Mouse (Mus musculus) hindbrain, embryonic 11.5 days (tissue): ENCODE measurements around the gene Unc93b1. TPM values are rescaled to one million over a fixed set of nuclear protein-coding genes. Genes with fewer than 3 reads are reported as not detected.

Source experiments
- ATAC-seq: fragments of 200-750 bp; cut with Nextera tagmentation; 2 replicates; pipeline ENCODE4 v1.8.0; 2017; ENCODE audit warnings: mild to moderate bottlenecking, moderate TSS enrichment, moderate library complexity; ENCODE audit not compliant: low FRiP score
- DNase-seq: peaks from one replicate; pipeline ENCODE4 v3.0.0-alpha.2; 2015; ENCODE audit warnings: low spot score
- H3K27ac ChIP-seq: fragments of 300-500 bp; sonication (generic); 2 replicates; pipeline ENCODE4 v1.5.1; 2014; ENCODE audit warnings: mild to moderate bottlenecking, low read depth, low read length
- H3K27me3 ChIP-seq: fragments of 300-500 bp; sonication (generic); 2 replicates; pipeline ENCODE4 v1.6.1; 2014; ENCODE audit warnings: mild to moderate bottlenecking, low read length, moderate library complexity, mixed read lengths; ENCODE audit not compliant: control insufficient read depth, insufficient read depth
- H3K36me3 ChIP-seq: fragments of 300-500 bp; sonication (generic); 2 replicates; pipeline ENCODE4 v1.6.1; 2014; ENCODE audit warnings: mild to moderate bottlenecking, low read length, moderate library complexity, mixed read lengths; ENCODE audit not compliant: control insufficient read depth, insufficient read depth
- H3K4me1 ChIP-seq: fragments of 300-500 bp; sonication (generic); replicated peaks from 2 replicates; pipeline ENCODE4 v1.6.1; 2014; ENCODE audit warnings: low read length, mixed read lengths; ENCODE audit not compliant: control insufficient read depth, insufficient read depth
- H3K4me2 ChIP-seq: fragments of 300-500 bp; sonication (generic); replicated peaks from 2 replicates; pipeline ENCODE4 v1.6.1; 2014; ENCODE audit warnings: mild to moderate bottlenecking, low read depth, low read length
- H3K4me3 ChIP-seq: fragments of 300-500 bp; sonication (generic); 2 replicates; pipeline ENCODE4 v1.5.1; 2014; ENCODE audit warnings: low read depth, low read length
- H3K9ac ChIP-seq: fragments of 300-500 bp; sonication (generic); 2 replicates; pipeline ENCODE4 v1.6.1; 2014; ENCODE audit warnings: low read depth, low read length
- H3K9me3 ChIP-seq: fragments of 300-500 bp; sonication (generic); 2 replicates; pipeline ENCODE4 v1.6.1; 2016; ENCODE audit warnings: low read length; ENCODE audit not compliant: control insufficient read depth
- WGBS: fragments of 180-500 bp; shearing (Covaris S2); extraction: QIAGEN DNeasy Blood & Tissue Kit; methylation state at CpG from one replicate; pipeline ENCODE4 v1.1.7; 2014; 5-methylcytosine and 5-hydroxymethylcytosine counted together
- polyA plus RNA-seq: library from polyadenylated mRNA; unstranded; fragments of >200 nt; fragmentation: Nextera tagmentation; extraction: Ambion mirVana; gene quantifications from 2 replicates; pipeline ENCODE4 v1.2.1, GENCODE M21; 2014

Unc93b1 gene
- polyA plus RNA-seq, 1 experiment from 2014 or later, result 6.4 TPM

DNA sequence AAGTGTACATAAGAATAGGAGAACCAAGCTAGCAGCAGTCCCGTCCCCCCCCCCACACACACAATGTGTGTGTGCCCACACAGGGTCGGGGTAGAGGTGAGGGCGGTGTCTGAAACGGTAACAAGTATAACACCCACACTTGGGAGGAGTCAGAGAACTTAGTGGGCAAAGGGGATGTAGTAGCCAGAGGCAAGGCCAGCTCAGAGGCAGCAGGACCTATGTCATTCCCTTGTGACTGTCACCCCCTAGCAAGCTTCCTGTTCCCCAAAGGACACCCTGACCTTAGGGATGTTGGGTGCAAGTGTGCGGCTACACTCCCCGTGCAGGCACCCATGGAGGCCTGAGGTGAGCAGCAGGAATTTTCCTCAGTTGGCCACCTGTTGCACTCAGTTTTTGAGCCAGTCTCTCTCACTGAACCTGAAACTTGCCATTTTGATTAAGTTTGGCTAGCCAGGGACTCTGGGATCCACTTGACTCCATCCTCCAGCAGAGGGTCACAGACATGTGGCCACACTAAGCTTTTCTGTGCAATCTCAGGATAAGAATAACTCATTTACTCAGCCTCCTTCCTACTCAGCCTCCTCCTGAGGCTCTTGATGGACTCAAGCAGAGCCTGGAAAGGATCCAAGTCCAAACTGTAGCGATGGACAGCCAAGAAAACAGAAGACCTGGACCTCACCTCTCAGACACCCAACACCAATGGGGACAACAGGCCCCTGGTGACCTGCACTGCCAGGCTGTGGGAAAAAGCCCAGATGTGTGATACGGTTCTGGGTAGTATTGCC lies 26.9 kb upstream of the Unc93b1 start:
- Histone ChIP-seq H3K36me3 (no peaks in the 10 kb centered on the region), H3K27ac (no peak overlapping the region), H3K9me3 (no peaks in the 10 kb centered on the region), H3K4me3 (no peak overlapping the region), H3K4me2 (no peak overlapping the region; the same call in 1 of the 2 replicates), H3K27me3 (0 out of 2 replicates have a peak, but pooled peaks cover 2% of the 10 kb centered on the region), H3K9ac (no peak overlapping the region), H3K4me1 (peaks cover 16% of the 10 kb centered on the region)
- ATAC-seq (no peak), DNase-seq (no peak)
- WGBS, result 83% methylated on average over 7 of the region's 8 CpGs

DNA sequence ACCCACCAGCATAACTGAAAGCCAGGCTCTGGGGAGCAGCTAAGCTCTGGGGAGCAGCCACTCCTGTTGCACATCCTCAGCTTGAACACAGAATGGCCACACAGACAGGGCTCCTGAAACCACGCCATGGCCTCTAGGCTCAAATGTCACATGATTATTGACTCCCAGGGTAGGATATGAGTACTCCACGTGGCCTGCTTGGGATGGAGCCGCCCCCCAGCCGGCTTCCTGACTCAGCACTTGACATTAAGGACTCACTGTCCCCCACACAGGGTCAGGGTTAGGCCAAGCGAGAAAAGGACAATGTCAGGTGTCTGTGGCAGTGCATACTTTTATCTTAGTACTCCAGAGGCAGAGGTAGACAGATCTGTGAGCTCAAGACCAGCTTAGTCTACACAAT lies 24.8 kb upstream of the Unc93b1 start:
- DNase-seq (no peak), ATAC-seq (no peak)

DNA sequence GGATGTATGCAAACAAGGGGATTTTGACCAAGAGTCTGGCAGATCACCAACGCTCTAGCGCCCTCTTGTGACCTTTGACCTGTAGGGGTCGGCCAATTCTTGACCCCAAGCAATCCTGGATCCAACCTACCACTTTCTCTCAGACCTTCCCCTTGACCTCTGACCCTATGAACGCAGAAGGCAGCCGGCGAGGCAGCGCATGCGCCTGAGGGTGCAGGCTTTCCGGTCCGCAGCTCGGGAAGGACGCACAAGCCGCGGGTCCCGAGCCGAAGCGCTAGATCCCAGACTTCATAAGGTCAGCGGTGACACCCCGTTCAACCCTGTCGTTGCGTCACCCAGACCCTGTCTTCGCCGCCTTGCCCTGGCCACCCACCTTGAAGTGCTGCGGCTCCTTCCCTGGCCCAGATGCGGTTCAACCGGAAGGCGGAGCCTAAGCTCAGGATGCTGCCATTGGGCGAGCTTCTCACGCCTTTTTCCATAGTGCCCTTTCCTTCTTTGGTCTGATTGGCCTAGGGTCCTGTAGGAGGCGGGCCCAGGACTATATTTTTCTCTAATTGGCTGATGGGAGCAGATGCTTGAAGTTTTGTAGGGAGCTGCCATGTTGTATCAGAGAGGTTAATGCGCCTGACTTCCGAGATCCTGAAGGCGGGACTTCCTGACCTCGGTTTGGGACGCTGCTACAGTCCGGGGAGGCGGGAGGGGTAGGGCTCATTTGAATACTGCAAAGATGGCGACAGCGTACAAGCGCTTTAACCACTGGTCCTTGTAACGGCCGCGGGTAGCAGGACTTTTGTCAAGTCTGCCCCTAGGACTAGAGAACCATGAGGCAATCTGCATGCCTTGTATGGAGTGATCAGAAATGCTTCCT lies 22.4 kb upstream of the Unc93b1 start, which contains the start of gene Ndufs8:
Gene Ndufs8 (minus strand): TSS at position 438 of the 868 bp plus-strand sequence.
- peak within 1 kb of the TSS; percentile 70 for H3K27ac ChIP-seq
- no peaks in the 10 kb centered on the region for H3K27me3 ChIP-seq
- no peaks in the 10 kb centered on the region for H3K36me3 ChIP-seq
- H3K4me2 ChIP-seq, result peak within 1 kb of the TSS; percentile 60
- WGBS, result under 1% methylated on average over 43 of the region's 43 CpGs
- DNase-seq (peak; percentile 94), ATAC-seq (peak; percentile 98)
- H3K4me1 ChIP-seq, result peaks cover 10% of the 10 kb centered on the region; the same call in 1 of the 2 replicates
- peak within 1 kb of the TSS; percentile 58 for H3K4me3 ChIP-seq
- H3K9me3 ChIP-seq, result no peaks in the 10 kb centered on the region
- H3K9ac ChIP-seq, result peak within 1 kb of the TSS; percentile 67

More for the DNA sequence above, 24.8 kb upstream of the Unc93b1 start:
- 0 out of 2 replicates have a peak, but pooled peaks cover 2% of the 10 kb centered on the region for H3K27me3 ChIP-seq
- H3K9ac ChIP-seq, result no peak overlapping the region
- WGBS, result 75% methylated on average over 5 of the region's 5 CpGs
- no peak overlapping the region for H3K4me3 ChIP-seq
- no peak overlapping the region for H3K4me2 ChIP-seq
- H3K9me3 ChIP-seq, result no peaks in the 10 kb centered on the region
- no peaks in the 10 kb centered on the region for H3K36me3 ChIP-seq
- H3K27ac ChIP-seq, result no peak overlapping the region
- peaks cover 19% of the 10 kb centered on the region for H3K4me1 ChIP-seq

DNA sequence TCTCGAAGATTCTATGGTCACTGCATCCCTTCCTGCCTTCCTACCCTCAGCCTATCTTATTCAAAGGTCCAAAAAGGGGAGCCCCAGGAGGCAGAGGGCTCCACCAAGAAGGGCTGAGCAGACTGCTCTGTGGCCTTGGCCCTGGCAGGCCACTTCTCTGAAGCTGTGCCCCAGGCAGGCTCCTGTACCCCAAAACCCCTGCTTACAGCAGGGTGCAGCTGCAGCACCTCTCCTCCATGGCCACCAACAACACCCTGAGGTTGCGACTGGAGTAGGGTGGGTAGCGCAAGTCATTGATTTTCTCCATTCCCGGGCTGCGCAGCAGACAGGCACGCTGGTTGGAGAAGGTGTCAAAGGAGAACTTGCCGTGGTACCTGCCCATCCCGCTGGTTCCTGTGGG lies 21.3 kb upstream of the Unc93b1 start:
- ATAC-seq (no peak), DNase-seq (no peak)
- no peak overlapping the region for H3K27ac ChIP-seq
- peaks cover 10% of the 10 kb centered on the region; the same call in 1 of the 2 replicates for H3K4me1 ChIP-seq
- H3K9me3 ChIP-seq, result no peaks in the 10 kb centered on the region
- no peaks in the 10 kb centered on the region for H3K36me3 ChIP-seq
- 89% methylated on average over 8 of the region's 8 CpGs for WGBS
- no peak overlapping the region; the same call in 1 of the 2 replicates for H3K9ac ChIP-seq
- peak overlapping the region; percentile 54; the same call in 1 of the 2 replicates for H3K4me3 ChIP-seq
- no peaks in the 10 kb centered on the region for H3K27me3 ChIP-seq
- peak overlapping the region; percentile 60 for H3K4me2 ChIP-seq

DNA sequence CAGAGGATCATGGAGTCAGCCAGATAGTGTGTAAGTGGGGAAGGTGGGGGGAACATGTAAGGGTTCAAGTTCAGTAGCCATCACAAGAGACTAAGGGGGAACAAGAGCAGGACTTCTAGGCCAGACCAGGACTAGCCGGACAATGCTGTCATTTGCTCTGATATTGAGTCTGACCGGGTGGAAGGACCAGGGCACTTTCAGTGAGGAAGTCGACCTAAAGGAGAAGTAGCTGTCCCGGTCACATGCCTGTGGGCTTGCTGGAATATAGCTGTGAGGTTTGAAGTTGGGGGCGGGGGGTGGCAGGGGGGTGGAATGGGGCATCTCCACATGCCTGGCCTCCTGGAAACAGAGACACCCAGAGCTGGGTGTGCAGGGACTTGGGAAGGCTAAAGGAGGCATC lies 20.5 kb upstream of the Unc93b1 start:
- Histone ChIP-seq H3K9ac (no peak overlapping the region), H3K4me2 (no peak overlapping the region), H3K4me3 (no peak overlapping the region), H3K9me3 (no peaks in the 10 kb centered on the region), H3K4me1 (peaks cover 10% of the 10 kb centered on the region; the same call in 1 of the 2 replicates), H3K27ac (no peak overlapping the region), H3K36me3 (no peaks in the 10 kb centered on the region), H3K27me3 (no peaks in the 10 kb centered on the region)
- ATAC-seq, result no peak
- WGBS, result 86% methylated on average over 5 of the region's 5 CpGs
- no peak for DNase-seq

DNA sequence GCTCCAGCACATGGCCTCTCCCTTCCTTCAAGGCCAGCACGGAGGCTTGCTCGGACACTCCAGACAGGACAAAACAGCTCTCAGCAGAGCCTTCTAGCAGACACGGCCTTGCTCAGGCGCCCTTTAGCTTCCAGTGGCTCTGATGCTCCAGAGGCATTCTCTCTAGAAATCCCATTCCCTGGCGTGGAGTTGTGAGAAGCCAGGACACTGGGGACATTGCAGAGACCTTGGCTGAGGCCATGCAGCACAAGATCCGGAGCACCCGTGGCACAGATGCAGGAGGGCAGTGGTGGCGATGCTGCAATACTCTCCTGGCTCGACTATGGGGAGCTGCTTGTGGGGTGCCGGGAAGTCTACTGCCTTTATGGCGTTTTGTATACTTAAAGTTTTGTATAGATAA lies 18.3 kb upstream of the Unc93b1 start:
- 78% methylated on average over 11 of the region's 11 CpGs for WGBS
- H3K36me3 ChIP-seq, result no peaks in the 10 kb centered on the region
- ATAC-seq, result no peak
- H3K4me3 ChIP-seq, result no peak overlapping the region
- peaks cover 6% of the 10 kb centered on the region; the same call in 1 of the 2 replicates for H3K4me1 ChIP-seq
- H3K4me2 ChIP-seq, result no peak overlapping the region
- no peak for DNase-seq
- no peaks in the 10 kb centered on the region for H3K27me3 ChIP-seq
- H3K27ac ChIP-seq, result no peak overlapping the region
- no peaks in the 10 kb centered on the region for H3K9me3 ChIP-seq
- H3K9ac ChIP-seq, result no peak overlapping the region

DNA sequence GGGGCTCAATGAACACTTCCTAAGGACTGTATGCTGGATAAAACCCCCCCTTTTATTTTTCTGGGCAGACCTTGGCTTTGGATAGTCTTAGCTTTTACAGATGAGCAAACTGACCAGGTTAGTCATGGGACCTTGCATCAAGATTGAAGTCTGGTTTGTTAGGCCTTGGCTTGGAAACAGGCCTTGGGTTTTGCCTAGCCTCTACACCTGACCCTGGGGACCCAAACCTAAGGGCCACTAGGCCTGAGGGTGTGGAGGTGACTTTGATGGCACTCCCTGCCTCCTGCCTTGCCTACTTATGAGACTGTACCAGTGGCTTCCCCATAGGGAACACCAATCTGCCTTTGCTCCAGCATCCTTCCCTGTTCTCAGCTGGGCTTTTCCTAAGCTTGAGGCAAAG lies 15.1 kb upstream of the Unc93b1 start:
- H3K4me3 ChIP-seq, result no peak overlapping the region
- no peak for ATAC-seq
- no peak for DNase-seq
- no peaks in the 10 kb centered on the region for H3K9me3 ChIP-seq
- H3K36me3 ChIP-seq, result no peaks in the 10 kb centered on the region
- H3K4me2 ChIP-seq, result no peak overlapping the region
- 0 out of 2 replicates have a peak, but pooled peaks cover 3% of the 10 kb centered on the region for H3K4me1 ChIP-seq
- no peaks in the 10 kb centered on the region for H3K27me3 ChIP-seq
- H3K27ac ChIP-seq, result no peak overlapping the region
- no peak overlapping the region for H3K9ac ChIP-seq

DNA sequence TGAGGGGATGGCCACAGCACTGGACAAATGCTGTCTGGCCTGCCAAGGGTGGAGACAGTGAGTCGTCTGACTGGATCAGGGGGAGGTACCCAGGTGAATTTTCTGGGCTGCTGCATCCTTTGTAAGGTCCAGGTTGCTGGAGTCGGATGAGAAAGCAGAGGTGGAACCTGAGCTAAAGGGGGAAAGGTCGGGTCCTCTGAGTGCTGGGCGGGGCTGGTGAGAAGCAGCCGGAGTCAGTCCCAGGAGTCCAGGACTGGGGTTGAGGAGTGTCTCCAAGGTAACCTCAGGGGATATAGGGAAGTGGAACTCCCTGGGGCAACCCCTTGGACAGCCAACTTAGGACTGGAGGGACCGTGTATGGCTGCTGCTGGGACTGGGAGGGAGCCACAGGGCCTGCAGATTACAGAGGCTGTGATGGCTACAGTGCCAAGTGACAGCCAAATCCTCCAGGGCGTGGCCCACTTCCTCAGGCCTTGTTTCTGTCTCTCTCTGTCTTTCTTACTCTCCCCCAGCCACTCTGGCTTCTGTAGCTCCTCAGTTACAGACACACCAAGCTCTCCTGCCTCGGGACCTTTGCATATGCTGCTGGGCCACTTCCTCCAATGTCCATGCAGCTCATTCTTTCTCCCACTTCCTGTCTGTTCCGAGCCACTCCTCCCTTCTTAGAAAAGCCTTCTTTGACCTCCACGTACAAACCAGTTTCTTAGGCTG lies 12.2 kb upstream of the Unc93b1 start:
- 60% methylated on average over 10 of the region's 10 CpGs for WGBS
- no peaks in the 10 kb centered on the region for H3K9me3 ChIP-seq
- no peaks in the 10 kb centered on the region for H3K27me3 ChIP-seq
- DNase-seq (no peak), ATAC-seq (no peak)
- no peak overlapping the region for H3K9ac ChIP-seq
- 0 out of 2 replicates have a peak, but pooled peaks cover 3% of the 10 kb centered on the region for H3K4me1 ChIP-seq
- no peak overlapping the region for H3K4me3 ChIP-seq
- H3K27ac ChIP-seq, result no peak overlapping the region
- H3K4me2 ChIP-seq, result no peak overlapping the region
- H3K36me3 ChIP-seq, result no peaks in the 10 kb centered on the region
